Mouse (Mus musculus): ENCODE results near the gene Tmem198.

The Tmem198 gene

GRCm38 (mm10) chr1:75516703-75517380, 37.5 kb downstream of the Tmem198 start:
- DNase-seq (ENCODE audit: extremely low read depth, low read depth) = no peak

DNA sequence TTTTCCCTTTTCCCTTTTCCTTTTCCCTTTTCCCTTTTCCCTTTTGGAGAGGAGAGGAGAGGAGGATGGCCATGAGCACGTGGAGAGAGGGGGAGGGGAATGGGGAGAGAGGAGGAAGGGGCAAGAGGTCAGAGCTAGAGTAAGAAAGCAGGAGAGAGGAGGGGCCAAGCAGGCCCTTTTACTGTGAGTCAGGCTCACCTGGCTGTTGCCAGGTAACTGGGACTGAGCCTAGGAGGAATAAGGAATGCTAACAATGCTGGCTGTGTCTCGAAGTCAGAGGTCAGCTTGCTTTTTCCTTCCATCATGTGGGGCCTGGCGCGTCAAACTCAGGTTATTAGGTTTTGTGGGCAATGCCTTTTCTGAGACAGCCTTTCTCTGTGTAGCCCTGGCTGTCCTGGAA, 38.7 kb downstream of the Tmem198 start:
- DNase-seq (ENCODE audit: extremely low read depth, low read depth) = no peak

GRCm38 (mm10) chr1:75518427-75518826, 39.1 kb downstream of the Tmem198 start:
- no peak for DNase-seq (ENCODE audit: extremely low read depth, low read depth)

GRCm38 (mm10) chr1:75519576-75519975, 40.2 kb downstream of the Tmem198 start:
- DNase-seq (ENCODE audit: extremely low read depth, low read depth) = no peak

GRCm38 (mm10) chr1:75521321-75522031, 42.1 kb downstream of the Tmem198 start, which contains the start of gene Stk11ip:
Gene Stk11ip (plus strand): TSS chr1:75521529.
- DNase-seq (ENCODE audit: extremely low read depth, low read depth) = peak; percentile 89

DNA sequence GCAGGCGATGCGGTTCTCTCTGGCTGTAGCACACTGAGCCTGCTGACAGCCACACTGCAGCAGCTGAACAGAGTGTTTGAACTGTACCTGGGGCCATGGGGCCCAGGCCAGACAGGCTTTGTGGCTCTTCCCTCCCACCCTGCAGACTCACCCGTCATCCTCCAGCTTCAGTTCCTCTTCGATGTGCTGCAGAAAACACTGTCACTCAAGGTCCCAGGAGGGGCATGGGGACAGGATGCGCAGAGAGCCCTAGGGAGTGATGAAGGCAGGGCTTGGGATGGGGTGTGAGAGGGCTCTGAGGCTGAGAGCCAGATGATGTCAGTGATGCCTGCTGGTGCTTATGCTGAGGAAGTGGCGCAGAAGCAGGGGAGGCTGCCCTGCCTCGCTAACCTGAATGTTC, 45.3 kb downstream of the Tmem198 start:
- DNase-seq (ENCODE audit: extremely low read depth, low read depth) = no peak

DNA sequence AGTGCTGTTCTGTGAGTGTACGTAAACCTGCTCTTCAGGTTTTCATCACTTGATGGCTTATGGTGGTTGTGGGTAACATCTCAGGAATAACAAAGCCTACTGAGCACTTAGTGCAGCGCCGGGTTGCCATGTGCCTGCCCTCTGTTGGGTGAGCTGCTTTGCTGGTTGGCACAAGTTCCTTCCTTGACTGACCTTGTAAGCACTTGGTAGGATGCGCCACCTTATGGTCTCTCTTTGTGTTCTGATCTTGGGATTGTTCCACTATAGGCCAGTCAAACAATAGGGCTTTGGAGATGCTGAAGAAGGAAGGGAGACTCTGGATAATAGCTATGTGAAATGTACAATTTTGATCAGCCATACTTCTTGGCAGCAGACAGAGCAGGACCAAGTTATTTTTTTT, 51.2 kb downstream of the Tmem198 start:
- no peak for DNase-seq (ENCODE audit: extremely low read depth, low read depth)

- DNase-seq (ENCODE audit: extremely low read depth, low read depth) = no peak
Observed at GRCm38 (mm10) chr1:75532280-75533172, 53.2 kb downstream of the Tmem198 start.

DNA sequence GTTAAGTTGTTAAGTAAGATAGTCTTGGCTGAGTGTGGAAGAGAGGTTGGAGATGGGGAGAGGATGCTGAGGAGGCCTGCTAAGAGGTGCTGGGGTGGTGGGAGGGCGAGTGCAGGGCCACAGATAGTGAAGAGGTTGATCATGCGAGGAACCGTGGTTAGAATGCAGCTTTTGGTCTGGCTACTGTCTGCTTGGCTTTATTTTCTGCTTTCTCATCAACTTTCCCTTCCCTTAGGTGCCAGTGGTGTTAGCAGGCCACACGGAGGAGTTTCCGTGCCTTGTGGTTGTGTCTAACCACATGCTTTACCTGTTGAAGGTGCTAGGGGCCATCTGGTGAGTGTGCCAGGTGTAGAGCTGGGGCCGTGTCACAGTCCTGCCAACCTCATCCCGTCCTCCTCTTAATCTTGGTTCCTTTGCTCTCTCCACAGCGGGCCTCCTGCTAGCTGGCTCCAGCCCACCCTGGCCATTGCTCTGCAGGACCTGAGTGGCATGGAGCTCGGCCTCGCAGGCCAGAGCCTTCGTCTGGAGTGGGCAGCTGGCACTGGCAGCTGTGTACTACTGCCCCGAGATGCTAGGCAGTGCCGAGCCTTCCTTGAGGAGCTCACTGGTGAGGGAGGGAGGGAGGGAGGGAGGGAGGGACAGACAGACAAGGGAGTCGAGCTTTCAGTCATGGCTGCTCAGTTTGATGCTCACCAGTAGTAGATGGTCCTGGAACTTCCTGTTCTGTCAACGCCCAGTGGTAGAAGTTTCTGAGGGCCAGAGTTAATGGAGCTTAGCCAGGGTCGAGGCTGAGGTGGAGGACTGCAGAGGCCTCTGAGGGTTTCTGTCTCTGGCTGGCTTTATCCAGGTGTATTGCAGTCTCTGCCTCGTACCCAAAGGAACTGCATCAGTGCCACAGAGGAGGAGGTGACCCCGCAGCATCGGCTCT, 54.3 kb downstream of the Tmem198 start:
- DNase-seq (ENCODE audit: extremely low read depth, low read depth) = no peak
